In genomic region chr6:71030541-71030940, GRCm38 (mm10) we compare ENCODE assay signal across 9 mouse cellular contexts.
A peak's percentile ranks its signal among the peaks of the same experiment; 100 is the strongest.
DNase-seq lines count a peak whose midpoint lies in the region; ATAC-seq and TF ChIP-seq lines count a peak whose summit lies in the region.
"Had no signal": no experiment of that assay in that cellular context is flagged by ENCODE, and none has a peak within 500 bp of the region (broad histone marks: within the 10 kb centered on the region; RNA-seq: fewer than 3 reads in every experiment).

No protein-coding gene starts in this region.

- H3K36me3 ChIP-seq in liver, adult 2 months (ENCODE audit: control insufficient read depth, insufficient read depth, low read length): no peaks in the 10 kb centered on the region
- H3K36me3 ChIP-seq in liver, embryonic 12.5 days: no peaks in the 10 kb centered on the region
- no peaks in the 10 kb centered on the region for H3K36me3 ChIP-seq in forebrain, embryonic 10.5 days (replicated peaks)

- no peak overlapping the region for H3K9ac ChIP-seq in liver, adult 2 months (ENCODE audit: low read depth, low read length)
- no peak overlapping the region for H3K9ac ChIP-seq in liver, embryonic 12.5 days

- no peaks in the 10 kb centered on the region for H3K4me1 ChIP-seq in liver, adult 2 months (ENCODE audit: control insufficient read depth, insufficient read depth, low read length)
- no peaks in the 10 kb centered on the region for H3K4me1 ChIP-seq in liver, embryonic 12.5 days
- H3K4me1 ChIP-seq in forebrain, embryonic 10.5 days: 0 out of 2 replicates have a peak, but pooled peaks cover 3% of the 10 kb centered on the region

- 54% methylated on average over 5 of the region's 5 CpGs for WGBS in liver, adult 2 months
- 51% methylated on average over 5 of the region's 5 CpGs for WGBS in liver, embryonic 12.5 days (ENCODE audit: insufficient replicate concordance)
- WGBS in forebrain, embryonic 10.5 days: 78% methylated on average over 5 of the region's 5 CpGs

- H3K27me3 ChIP-seq in liver, adult 2 months (ENCODE audit: control insufficient read depth, insufficient read depth, low read length): no peaks in the 10 kb centered on the region
- H3K27me3 ChIP-seq in liver, embryonic 12.5 days (replicated peaks): no peaks in the 10 kb centered on the region
- H3K27me3 ChIP-seq in forebrain, embryonic 10.5 days (ENCODE audit: poor library complexity, severe bottlenecking): no peaks in the 10 kb centered on the region

- no peaks in the 10 kb centered on the region for H3K79me2 ChIP-seq in liver, adult 2 months (ENCODE audit: control insufficient read depth, insufficient read depth, low read length)

- H3K4me3 ChIP-seq in liver, adult 2 months (ENCODE audit: insufficient read depth, low read depth, low read length): no peak overlapping the region
- no peak overlapping the region for H3K4me3 ChIP-seq in liver, embryonic 12.5 days
- H3K4me3 ChIP-seq in forebrain, embryonic 10.5 days: no peak overlapping the region

- no peak for TF ChIP-seq POLR2A in liver, adult 2 months (IDR thresholded peaks at IDR 0.05; ENCODE audit: extremely low read depth, insufficient read depth, low read length)

- H3K9me3 ChIP-seq in liver, embryonic 12.5 days (replicated peaks): no peaks in the 10 kb centered on the region
- peaks cover under 1% of the 10 kb centered on the region; the same call in 1 of the 2 replicates for H3K9me3 ChIP-seq in forebrain, embryonic 10.5 days

- no peak overlapping the region for H3K27ac ChIP-seq in liver, adult 2 months (replicated peaks; ENCODE audit: insufficient read depth, low read depth, low read length)
- no peak overlapping the region for H3K27ac ChIP-seq in liver, embryonic 12.5 days
- no peak overlapping the region for H3K27ac ChIP-seq in forebrain, embryonic 10.5 days

- ATAC-seq in liver, embryonic 12.5 days: no peak

- TF ChIP-seq CTCF in liver, adult 2 months (IDR thresholded peaks at IDR 0.05; ENCODE audit: low read depth, low read length): peak; percentile 34; the same call in 1 of the 2 replicates

- peak; percentile 34 for DNase-seq in embryo, embryonic 10.5 days (ENCODE audit: low spot score)
- no peak for DNase-seq in embryo, embryonic 11 days
- peak; percentile 34 for DNase-seq in liver, adult 2 months (ENCODE audit: extremely low read depth, low read depth, low spot score)
- DNase-seq in c-Kit-positive CD71-positive TER-119-positive erythroid progenitor cells, embryonic 14.5 days (ENCODE audit: low spot score): peak; percentile 22
- DNase-seq in retina, postnatal 1 day: peak; percentile 25
- DNase-seq in frontal cortex, postnatal 10 days (ENCODE audit: low spot score in 2 of 2): no peak
- DNase-seq in forebrain, embryonic 10.5 days (ENCODE audit: extremely low spot score, low spot score): no peak
- DNase-seq: gastrocnemius, postnatal 36 days had no signal

- no peak overlapping the region for H3K4me2 ChIP-seq in liver, embryonic 12.5 days

Comparison
In these comparisons a context has a peak if more than half of its experiments do, and no peak if none do; other contexts are left out.
1. DNase-seq: peak in embryo, embryonic 10.5 days (single experiment), liver, adult 2 months (single experiment), c-Kit-positive CD71-positive TER-119-positive erythroid progenitor cells, embryonic 14.5 days (single experiment) and retina, postnatal 1 day (single experiment); none in embryo, embryonic 11 days (single experiment), frontal cortex, postnatal 10 days (0 of 2) and forebrain, embryonic 10.5 days (single experiment).